Mouse (Mus musculus) liver, embryonic 14.5 days (tissue): ENCODE results near the gene Nav2.

Experiments used
- CTCF ChIP-seq: IDR thresholded peaks from 2 replicates; pipeline ENCODE4 v1.5.1; 2016; ENCODE audit warnings: antibody characterized with exemption, low read depth, control low read depth
- EP300 ChIP-seq: IDR thresholded peaks from 2 replicates; pipeline ENCODE4 v1.6.1; 2016; ENCODE audit warnings: antibody characterized with exemption, low read depth

DNA sequence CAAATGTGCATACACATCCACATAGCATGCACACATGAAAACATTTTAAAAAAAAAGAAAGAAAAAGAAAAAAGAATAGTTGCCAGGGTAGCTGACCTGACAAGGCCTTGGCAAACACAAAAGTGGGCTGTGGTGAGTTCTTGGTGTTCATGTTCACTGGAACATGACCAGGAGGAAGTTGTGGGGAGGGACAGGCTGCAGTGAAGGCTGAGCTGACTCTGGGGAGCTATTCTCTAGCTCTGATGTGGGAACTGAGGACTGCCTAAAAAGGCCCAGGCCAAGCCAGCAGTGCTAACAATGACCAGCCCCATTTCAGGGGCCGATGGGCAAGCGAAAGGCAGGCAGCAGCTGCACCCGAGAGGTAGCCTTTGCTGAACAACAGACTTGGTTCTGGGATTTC lies 388.6 kb downstream of the Nav2 start:
- no peak for TF ChIP-seq CTCF
- TF ChIP-seq EP300, result no peak
